ENCODE assay signal across 8 mouse cellular contexts in the genomic region with DNA sequence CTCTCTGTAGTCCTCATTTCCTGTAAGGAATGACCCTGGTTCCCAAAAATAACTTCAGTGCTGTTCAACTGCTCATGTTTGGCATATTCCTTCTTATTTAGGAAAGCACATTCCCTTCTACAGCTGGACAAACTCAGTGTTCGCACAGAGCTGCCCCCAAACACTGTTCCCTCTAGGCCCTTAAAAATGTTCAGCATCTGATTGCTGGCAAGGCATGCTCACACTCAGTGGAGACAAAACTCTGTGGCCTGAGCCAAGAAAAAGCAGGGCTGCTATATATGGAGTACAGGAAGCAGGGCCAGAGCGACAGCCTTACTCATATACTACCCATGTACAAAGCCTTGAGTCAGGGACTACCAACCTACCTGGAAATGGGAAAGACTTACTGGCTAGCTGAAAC. TPM values are rescaled to one million over a fixed set of nuclear protein-coding genes. Genes with fewer than 3 reads are reported as not detected.
DNase-seq lines count a peak whose midpoint lies in the region; ATAC-seq and TF ChIP-seq lines count a peak whose summit lies in the region.

No protein-coding gene starts in this region.

- H3K4me2 ChIP-seq in heart, postnatal 0 days (ENCODE audit: low read depth, low read length): no peak overlapping the region
- H3K4me2 ChIP-seq in limb, embryonic 14.5 days (replicated peaks; ENCODE audit: low read depth, low read length, severe bottlenecking): no peak overlapping the region

- H3K9ac ChIP-seq in heart, postnatal 0 days (replicated peaks; ENCODE audit: low read depth, low read length): no peak overlapping the region
- H3K9ac ChIP-seq in limb, embryonic 14.5 days (ENCODE audit: low read depth, low read length, severe bottlenecking): no peak overlapping the region

- H3K4me1 ChIP-seq in cortical plate, adult 2 months (ENCODE audit: control insufficient read depth, insufficient read depth, low read length): no peaks in the 10 kb centered on the region
- H3K4me1 ChIP-seq in heart, postnatal 0 days (ENCODE audit: control insufficient read depth, insufficient read depth): peaks cover 8% of the 10 kb centered on the region
- peaks cover 2% of the 10 kb centered on the region; the same call in 1 of the 2 replicates for H3K4me1 ChIP-seq in limb, embryonic 14.5 days (ENCODE audit: control insufficient read depth, insufficient read depth, low read length)
- H3K4me1 ChIP-seq in small intestine, adult 2 months (ENCODE audit: control insufficient read depth, insufficient read depth, insufficient read length, low read length): peaks cover 3% of the 10 kb centered on the region; the same call in 1 of the 2 replicates

- TF ChIP-seq CTCF in cortical plate, adult 2 months (IDR thresholded peaks at IDR 0.05; ENCODE audit: extremely low read depth, insufficient read depth, low read length): no peak
- TF ChIP-seq CTCF in heart, postnatal 0 days (IDR thresholded peaks at IDR 0.05; ENCODE audit: low read depth): no peak
- TF ChIP-seq CTCF in small intestine, adult 2 months (IDR thresholded peaks at IDR 0.05; ENCODE audit: extremely low read depth, insufficient read length, insufficient replicate concordance, low read depth, low read length): no peak

- no peaks in the 10 kb centered on the region for H3K36me3 ChIP-seq in heart, postnatal 0 days (replicated peaks; ENCODE audit: control insufficient read depth, insufficient read depth, low read length)
- H3K36me3 ChIP-seq in limb, embryonic 14.5 days (ENCODE audit: control insufficient read depth, insufficient read depth, low read length): no peaks in the 10 kb centered on the region
- no peaks in the 10 kb centered on the region for H3K36me3 ChIP-seq in small intestine, adult 2 months (ENCODE audit: control insufficient read depth, insufficient read depth, low read length)

- TF ChIP-seq POLR2A in cortical plate, adult 2 months (IDR thresholded peaks at IDR 0.05; ENCODE audit: extremely low read depth, insufficient read depth, low read length): no peak
- TF ChIP-seq POLR2A in limb, embryonic 14.5 days (IDR thresholded peaks at IDR 0.05; ENCODE audit: borderline replicate concordance, extremely low read depth, insufficient read depth, insufficient read length): no peak
- TF ChIP-seq POLR2A in small intestine, adult 2 months (IDR thresholded peaks at IDR 0.05; ENCODE audit: low read depth, low read length): no peak

- TF ChIP-seq EP300 in heart, postnatal 0 days (IDR thresholded peaks at IDR 0.05; ENCODE audit: low read depth): no peak

- ATAC-seq in heart, postnatal 0 days (ENCODE audit: insufficient read depth, low read depth): peak; percentile 96
- peak; percentile 80 for ATAC-seq in limb, embryonic 14.5 days (ENCODE audit: low FRiP score, low read depth)

- no peaks in the 10 kb centered on the region for H3K27me3 ChIP-seq in heart, postnatal 0 days (ENCODE audit: control insufficient read depth, insufficient read depth, low read length)
- H3K27me3 ChIP-seq in limb, embryonic 14.5 days (ENCODE audit: control insufficient read depth, insufficient read depth, low read length): no peaks in the 10 kb centered on the region
- H3K27me3 ChIP-seq in small intestine, adult 2 months (ENCODE audit: control insufficient read depth, insufficient read depth, low read length): no peaks in the 10 kb centered on the region

- H3K4me3 ChIP-seq in cortical plate, adult 2 months (ENCODE audit: insufficient read depth, low read length): no peak overlapping the region
- no peak overlapping the region for H3K4me3 ChIP-seq in heart, postnatal 0 days (ENCODE audit: low read depth, low read length)
- no peak overlapping the region for H3K4me3 ChIP-seq in limb, embryonic 14.5 days (replicated peaks; ENCODE audit: low read length)
- no peak overlapping the region for H3K4me3 ChIP-seq in small intestine, adult 2 months (ENCODE audit: low read depth, low read length)

- peak; percentile 48 for DNase-seq in 3T3-L1 (ENCODE audit: low read depth, low spot score)
- DNase-seq in heart, postnatal 0 days (ENCODE audit: low spot score): peak; percentile 94
- peak; percentile 71 for DNase-seq in limb, embryonic 14.5 days (ENCODE audit: low spot score)
- no peak for DNase-seq in retina, postnatal 1 day
- no peak for DNase-seq in cerebellum, postnatal 36 days
- DNase-seq in spleen, postnatal 14 days (ENCODE audit: low spot score in 2 of 2): no peak

- 6% methylated on average over 2 of the region's 2 CpGs for WGBS in heart, postnatal 0 days
- 29% methylated on average over 2 of the region's 2 CpGs for WGBS in limb, embryonic 14.5 days
- 74% methylated on average over 2 of the region's 2 CpGs for WGBS in small intestine, adult 2 months

- H3K27ac ChIP-seq in cortical plate, adult 2 months (ENCODE audit: insufficient read depth, low read length): peak overlapping the region; percentile 82; the same call in 1 of the 2 replicates
- H3K27ac ChIP-seq in heart, postnatal 0 days (ENCODE audit: low read depth): peak overlapping the region; percentile 91
- H3K27ac ChIP-seq in limb, embryonic 14.5 days (replicated peaks; ENCODE audit: low read depth, low read length): 0 out of 2 replicates have a peak overlapping the region, but pooled peaks have one; percentile 34
- peak overlapping the region; percentile 66 for H3K27ac ChIP-seq in small intestine, adult 2 months (ENCODE audit: insufficient read depth, low read depth, low read length)

- no peaks in the 10 kb centered on the region for H3K9me3 ChIP-seq in heart, postnatal 0 days (replicated peaks; ENCODE audit: control insufficient read depth, low read length)
- no peaks in the 10 kb centered on the region for H3K9me3 ChIP-seq in limb, embryonic 14.5 days (ENCODE audit: control insufficient read depth, low read length)

RNA-seq across cellular contexts. Expression of a gene that starts 5.5 kb away (rescaled TPM):
- 37.1 and 40.8 TPM in 2 replicates for polyA plus RNA-seq in cortical plate, adult 2 months (2012; rRNA removed)
- total RNA-seq in heart, postnatal 0 days (2014; rRNA removed; ENCODE audit: low replicate concordance): 240 and 317 TPM in 2 replicates
- 289 and 315 TPM in 2 replicates for polyA plus RNA-seq in heart, postnatal 0 days (2015; fragmentation: Nextera tagmentation; extraction: Ambion mirVana)
- polyA plus RNA-seq in limb, embryonic 14.5 days (2012; rRNA removed): 166 and 189 TPM in 2 replicates
- 289 and 290 TPM in 2 replicates for polyA plus RNA-seq in limb, embryonic 14.5 days (2014; fragmentation: Nextera tagmentation; extraction: Ambion mirVana)
- polyA plus RNA-seq in small intestine, adult 2 months (2012; rRNA removed): 8.3 and 17.8 TPM in 2 replicates

Comparison
In these comparisons a context has a peak if more than half of its experiments do, and no peak if none do; other contexts are left out.
1. DNase-seq: peak in 3T3-L1 (single experiment), heart, postnatal 0 days (single experiment) and limb, embryonic 14.5 days (single experiment); none in retina, postnatal 1 day (single experiment), cerebellum, postnatal 36 days (0 of 2) and spleen, postnatal 14 days (0 of 2).
2. H3K27ac ChIP-seq: peak in every context shown above with its lines; median percentile 91 in heart, postnatal 0 days; 82 in cortical plate, adult 2 months; 66 in small intestine, adult 2 months; 34 in limb, embryonic 14.5 days.